Mouse (Mus musculus): ENCODE data around the gene Rhox4a.
"Not testable (repeated sequence)": the region's sequence is repeated elsewhere in the genome, so short reads cannot be mapped to it uniquely, and the experiment has no call there.

Rhox4a gene

GRCm38 (mm10) chrX:37265038-37265437 is at the start of gene Rhox4a:
TSS of gene Rhox4a (plus strand) at chrX:37265338.
- DNase-seq (ENCODE audit: low spot score) = not testable (repeated sequence)

DNA sequence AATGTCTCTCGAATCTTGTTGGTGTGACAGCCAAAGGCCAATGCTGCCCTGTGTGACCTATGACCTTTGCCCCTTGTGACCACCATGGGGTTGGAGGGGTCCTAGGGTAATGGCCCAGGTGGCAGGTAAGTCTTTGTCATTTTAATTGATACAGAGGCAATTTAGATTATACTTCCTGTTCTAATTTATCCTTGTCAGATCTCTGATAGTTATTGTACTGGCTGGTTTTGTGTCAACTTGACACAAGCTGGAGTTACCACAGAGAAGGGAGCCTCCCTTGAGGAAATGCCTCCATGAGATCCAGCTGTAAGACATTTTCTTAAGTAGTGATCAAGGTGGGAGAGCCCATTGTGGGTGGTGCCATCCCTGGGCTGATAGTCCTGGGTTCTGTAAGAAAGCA is 43.0 kb upstream of the Rhox4a start, which contains the start of gene Rhox1:
TSS of gene Rhox1 (minus strand) at position 101 of the 400 bp plus-strand sequence.
- DNase-seq (ENCODE audit: low spot score) = not testable (repeated sequence)

GRCm38 (mm10) chrX:37244676-37245075 is 20.5 kb upstream of the Rhox4a start, which contains the start of gene Rhox2a:
TSS of gene Rhox2a (plus strand) at chrX:37244976.
- DNase-seq (ENCODE audit: low spot score) = not testable (repeated sequence)

DNA sequence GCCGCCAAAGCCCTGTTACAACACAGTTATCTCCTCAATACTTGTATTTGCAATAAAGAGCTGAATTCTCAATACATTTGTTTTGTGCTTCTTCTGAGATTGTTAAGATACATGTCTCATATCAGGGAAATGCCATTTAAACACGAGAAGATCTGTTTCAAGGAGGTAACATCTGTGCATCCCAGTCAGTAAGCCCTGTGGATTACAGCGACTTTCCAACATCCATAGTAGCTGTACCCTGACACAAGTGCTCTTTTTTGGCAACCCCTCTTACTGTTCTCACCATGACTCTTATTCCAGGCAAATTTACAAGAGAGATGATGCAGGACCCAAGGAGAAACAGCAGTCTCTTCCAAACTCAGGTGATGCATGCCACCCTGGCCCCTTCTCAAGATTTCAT is 15.5 kb upstream of the Rhox4a start, which contains the start of gene Rhox3a:
TSS of gene Rhox3a (plus strand) at position 301 of the 400 bp plus-strand sequence.
- DNase-seq (ENCODE audit: low spot score) = not testable (repeated sequence)
